Mouse (Mus musculus) kidney, embryonic 15.5 days (tissue): Measurements from ENCODE around the gene Mpc2. TPM values are rescaled to one million over a fixed set of nuclear protein-coding genes. Genes with fewer than 3 reads are reported as not detected.
A peak's percentile ranks its signal among the peaks of the same experiment; 100 is the strongest.

Source experiments
- ATAC-seq: fragments of 200-750 bp; cut with Nextera tagmentation; replicated peaks from 2 replicates; pipeline ENCODE4 v1.8.0; 2017; ENCODE audit warnings: moderate TSS enrichment; ENCODE audit not compliant: low FRiP score
- H3K27ac ChIP-seq: fragments of 300-500 bp; sonication (generic); 2 replicates; pipeline ENCODE4 v1.5.1; 2015; ENCODE audit warnings: mild to moderate bottlenecking, inconsistent platforms
- H3K27me3 ChIP-seq: fragments of 300-500 bp; sonication (generic); 2 replicates; pipeline ENCODE4 v1.6.1; 2015; ENCODE audit warnings: inconsistent platforms
- H3K36me3 ChIP-seq: fragments of 300-500 bp; sonication (generic); 2 replicates; pipeline ENCODE4 v1.6.1; 2015; ENCODE audit warnings: inconsistent platforms
- H3K4me1 ChIP-seq: fragments of 300-500 bp; sonication (generic); 2 replicates; pipeline ENCODE4 v1.6.1; 2015; ENCODE audit warnings: inconsistent platforms
- H3K4me2 ChIP-seq: fragments of 300-500 bp; sonication (generic); 2 replicates; pipeline ENCODE4 v1.6.1; 2015; ENCODE audit warnings: moderate library complexity, mild to moderate bottlenecking, inconsistent platforms
- H3K4me3 ChIP-seq: fragments of 300-500 bp; sonication (generic); replicated peaks from 2 replicates; pipeline ENCODE4 v1.5.1; 2015; ENCODE audit warnings: mild to moderate bottlenecking, inconsistent platforms
- H3K9ac ChIP-seq: fragments of 300-500 bp; sonication (generic); 2 replicates; pipeline ENCODE4 v1.6.1; 2015; ENCODE audit warnings: mild to moderate bottlenecking, inconsistent platforms
- H3K9me3 ChIP-seq: fragments of 300-500 bp; sonication (generic); replicated peaks from 2 replicates; pipeline ENCODE4 v1.6.1; 2016; ENCODE audit warnings: inconsistent platforms
- WGBS: fragments of 180-500 bp; shearing (Covaris S2); methylation state at CpG from one replicate; pipeline ENCODE4 v1.1.7; 2015; ENCODE audit warnings: mixed read lengths; 5-methylcytosine and 5-hydroxymethylcytosine counted together
- polyA plus RNA-seq: library from polyadenylated mRNA; unstranded; fragments of >200 nt; fragmentation: Nextera tagmentation; extraction: Ambion mirVana; gene quantifications from 2 replicates; pipeline ENCODE4 v1.2.1, GENCODE M21; 2015

The Mpc2 gene
- polyA plus RNA-seq = 258 and 309 TPM in 2 replicates

- WGBS = 0% methylated on average over 35 of the region's 37 CpGs
- no peaks in the 10 kb centered on the region for H3K27me3 ChIP-seq
- peak within 1 kb of the TSS; percentile 79 for H3K9ac ChIP-seq
- H3K4me1 ChIP-seq = 0 out of 2 replicates have a peak, but pooled peaks cover 8% of the 10 kb centered on the region
- ATAC-seq = peak; percentile 93
- peak within 1 kb of the TSS; percentile 87 for H3K4me3 ChIP-seq
- H3K27ac ChIP-seq = peak within 1 kb of the TSS; percentile 98
- peak within 1 kb of the TSS; percentile 79 for H3K4me2 ChIP-seq
- H3K9me3 ChIP-seq = no peaks in the 10 kb centered on the region
- no peaks in the 10 kb centered on the region for H3K36me3 ChIP-seq
Observed at GRCm38 (mm10) chr1:165460360-165460800, at the start of gene Mpc2, which contains the start of gene Dcaf6. Gene Mpc2, plus strand, starts transcription at chr1:165460637. Gene Dcaf6, minus strand, starts transcription at chr1:165460475.

- no peaks in the 10 kb centered on the region; the same call in 1 of the 2 replicates for H3K36me3 ChIP-seq
- no peak overlapping the region for H3K27ac ChIP-seq
- no peak for ATAC-seq
- H3K9me3 ChIP-seq = no peaks in the 10 kb centered on the region
- WGBS = 70% methylated on average over 7 of the region's 7 CpGs
- no peak overlapping the region for H3K4me3 ChIP-seq
- H3K4me1 ChIP-seq = no peaks in the 10 kb centered on the region
- H3K9ac ChIP-seq = no peak overlapping the region
- H3K27me3 ChIP-seq = no peaks in the 10 kb centered on the region
- H3K4me2 ChIP-seq = no peak overlapping the region
Observed at GRCm38 (mm10) chr1:165421357-165421915, 39.0 kb upstream of the Mpc2 start.

GRCm38 (mm10) chr1:165426254-165426653 lies 34.2 kb upstream of the Mpc2 start:
- WGBS = 90% methylated on average over 2 of the region's 2 CpGs
- H3K4me2 ChIP-seq = no peak overlapping the region
- H3K9me3 ChIP-seq = no peaks in the 10 kb centered on the region
- no peaks in the 10 kb centered on the region for H3K27me3 ChIP-seq
- no peaks in the 10 kb centered on the region; the same call in 1 of the 2 replicates for H3K36me3 ChIP-seq
- ATAC-seq = no peak
- H3K9ac ChIP-seq = no peak overlapping the region
- H3K4me3 ChIP-seq = no peak overlapping the region
- no peak overlapping the region for H3K27ac ChIP-seq
- no peaks in the 10 kb centered on the region for H3K4me1 ChIP-seq

GRCm38 (mm10) chr1:165432883-165433282 lies 27.6 kb upstream of the Mpc2 start:
- no peak for ATAC-seq
- 84% methylated on average over 1 of the region's 1 CpGs for WGBS
- H3K27ac ChIP-seq = no peak overlapping the region
- H3K4me2 ChIP-seq = no peak overlapping the region
- H3K27me3 ChIP-seq = no peaks in the 10 kb centered on the region
- H3K36me3 ChIP-seq = no peaks in the 10 kb centered on the region
- no peaks in the 10 kb centered on the region; the same call in 1 of the 2 replicates for H3K9me3 ChIP-seq
- H3K4me3 ChIP-seq = no peak overlapping the region
- H3K4me1 ChIP-seq = no peaks in the 10 kb centered on the region
- no peak overlapping the region for H3K9ac ChIP-seq

GRCm38 (mm10) chr1:165438289-165439021 lies 22.0 kb upstream of the Mpc2 start:
- H3K4me1 ChIP-seq = peaks cover 9% of the 10 kb centered on the region
- no peaks in the 10 kb centered on the region for H3K36me3 ChIP-seq
- H3K4me3 ChIP-seq = no peak overlapping the region
- no peak overlapping the region for H3K27ac ChIP-seq
- 85% methylated on average over 1 of the region's 1 CpGs for WGBS
- ATAC-seq = no peak
- no peaks in the 10 kb centered on the region for H3K27me3 ChIP-seq
- H3K9ac ChIP-seq = no peak overlapping the region
- no peak overlapping the region for H3K4me2 ChIP-seq
- H3K9me3 ChIP-seq = no peaks in the 10 kb centered on the region; the same call in 1 of the 2 replicates

- Histone ChIP-seq H3K9me3 (no peaks in the 10 kb centered on the region), H3K27ac (no peak overlapping the region), H3K4me3 (no peak overlapping the region), H3K4me2 (no peak overlapping the region), H3K36me3 (no peaks in the 10 kb centered on the region), H3K9ac (no peak overlapping the region), H3K27me3 (no peaks in the 10 kb centered on the region), H3K4me1 (peaks cover 9% of the 10 kb centered on the region)
- WGBS = 77% methylated on average over 3 of the region's 3 CpGs
- 0 out of 2 replicates have a peak, but pooled peaks have one; percentile 29 for ATAC-seq
Observed at GRCm38 (mm10) chr1:165440788-165441187, 19.6 kb upstream of the Mpc2 start.

- H3K27me3 ChIP-seq = no peaks in the 10 kb centered on the region
- no peaks in the 10 kb centered on the region for H3K36me3 ChIP-seq
- H3K4me2 ChIP-seq = no peak overlapping the region
- H3K9ac ChIP-seq = no peak overlapping the region
- 0 out of 2 replicates have a peak, but pooled peaks have one; percentile 12 for ATAC-seq
- H3K9me3 ChIP-seq = no peaks in the 10 kb centered on the region
- H3K4me1 ChIP-seq = peaks cover 9% of the 10 kb centered on the region
- no peak overlapping the region for H3K27ac ChIP-seq
- H3K4me3 ChIP-seq = no peak overlapping the region
Observed at GRCm38 (mm10) chr1:165441201-165441600, 19.2 kb upstream of the Mpc2 start.

GRCm38 (mm10) chr1:165441719-165442118 lies 18.7 kb upstream of the Mpc2 start:
- WGBS = 62% methylated on average over 3 of the region's 3 CpGs
- no peaks in the 10 kb centered on the region for H3K9me3 ChIP-seq
- no peak overlapping the region for H3K4me3 ChIP-seq
- H3K4me2 ChIP-seq = no peak overlapping the region
- H3K27ac ChIP-seq = no peak overlapping the region
- peaks cover 9% of the 10 kb centered on the region for H3K4me1 ChIP-seq
- no peaks in the 10 kb centered on the region for H3K36me3 ChIP-seq
- no peak overlapping the region for H3K9ac ChIP-seq
- ATAC-seq = no peak
- H3K27me3 ChIP-seq = no peaks in the 10 kb centered on the region

GRCm38 (mm10) chr1:165459041-165459502 lies 1.4 kb upstream of the Mpc2 start:
- 16% methylated on average over 7 of the region's 7 CpGs for WGBS
- Histone ChIP-seq H3K27me3 (no peaks in the 10 kb centered on the region), H3K27ac (peak overlapping the region; percentile 98), H3K4me1 (0 out of 2 replicates have a peak, but pooled peaks cover 8% of the 10 kb centered on the region), H3K9ac (peak overlapping the region; percentile 79), H3K36me3 (no peaks in the 10 kb centered on the region), H3K4me2 (peak overlapping the region; percentile 79), H3K4me3 (peak overlapping the region; percentile 87), H3K9me3 (no peaks in the 10 kb centered on the region)
- no peak for ATAC-seq

GRCm38 (mm10) chr1:165459503-165460181 lies 795 bp upstream of the Mpc2 start:
- Histone ChIP-seq H3K4me1 (0 out of 2 replicates have a peak, but pooled peaks cover 8% of the 10 kb centered on the region), H3K27me3 (no peaks in the 10 kb centered on the region), H3K9me3 (no peaks in the 10 kb centered on the region), H3K36me3 (no peaks in the 10 kb centered on the region), H3K9ac (peak overlapping the region; percentile 79), H3K27ac (peak overlapping the region; percentile 98), H3K4me3 (peak overlapping the region; percentile 87), H3K4me2 (peak overlapping the region; percentile 79)
- no peak for ATAC-seq
- under 1% methylated on average over 60 of the region's 60 CpGs for WGBS

- H3K4me1 ChIP-seq = 0 out of 2 replicates have a peak, but pooled peaks cover 8% of the 10 kb centered on the region
- H3K27me3 ChIP-seq = no peaks in the 10 kb centered on the region
- peak overlapping the region; percentile 87 for H3K4me3 ChIP-seq
- peak overlapping the region; percentile 98 for H3K27ac ChIP-seq
- peak; percentile 97 for ATAC-seq
- WGBS = under 1% methylated on average over 41 of the region's 41 CpGs
- H3K36me3 ChIP-seq = no peaks in the 10 kb centered on the region
- H3K9ac ChIP-seq = peak overlapping the region; percentile 79
- H3K4me2 ChIP-seq = peak overlapping the region; percentile 79
- no peaks in the 10 kb centered on the region for H3K9me3 ChIP-seq
Observed at GRCm38 (mm10) chr1:165460801-165461377, 452 bp downstream of the Mpc2 start.
